Mouse (Mus musculus) thymus, adult 2 months (tissue): ENCODE results near the gene Rab30. TPM values are rescaled to one million over a fixed set of nuclear protein-coding genes. Genes with fewer than 3 reads are reported as not detected.
A peak's percentile ranks its signal among the peaks of the same experiment; 100 is the strongest.

Experiments
- DNase-seq: peaks from one replicate; pipeline ENCODE4 v3.0.0; 2021
- H3K27ac ChIP-seq: fragments of 200-500 bp; 2 replicates; pipeline ENCODE4 v1.5.1; 2012; ENCODE audit warnings: low read length, control low read depth; ENCODE audit not compliant: control insufficient read depth, insufficient read depth
- H3K27me3 ChIP-seq: fragments of 200-500 bp; 2 replicates; pipeline ENCODE4 v1.6.1; 2012; ENCODE audit warnings: mild to moderate bottlenecking, low read length, moderate library complexity, mixed read lengths; ENCODE audit not compliant: control insufficient read depth, insufficient read depth
- H3K36me3 ChIP-seq: fragments of 200-500 bp; 2 replicates; pipeline ENCODE4 v1.6.1; 2012; ENCODE audit warnings: mild to moderate bottlenecking, low read length, moderate library complexity; ENCODE audit not compliant: control insufficient read depth, insufficient read depth
- H3K4me1 ChIP-seq: fragments of 200-500 bp; replicated peaks from 2 replicates; pipeline ENCODE4 v1.6.1; 2012; ENCODE audit warnings: low read length; ENCODE audit not compliant: control insufficient read depth, insufficient read depth
- H3K4me3 ChIP-seq: fragments of 200-500 bp; 2 replicates; pipeline ENCODE4 v1.5.1; 2012; ENCODE audit warnings: mild to moderate bottlenecking, low read length, control low read depth, moderate library complexity; ENCODE audit not compliant: control insufficient read depth, insufficient read depth
- CTCF ChIP-seq: fragments of 200-500 bp; IDR thresholded peaks from 2 replicates; pipeline ENCODE4 v1.5.1; 2012; ENCODE audit warnings: mild to moderate bottlenecking, control low read depth, low read length, moderate library complexity, borderline replicate concordance; ENCODE audit not compliant: control insufficient read depth, poor library complexity, insufficient read depth; ENCODE audit errors: extremely low read depth
- POLR2A ChIP-seq: fragments of 200-500 bp; IDR thresholded peaks from 2 replicates; pipeline ENCODE4 v1.6.1; 2012; ENCODE audit warnings: mild to moderate bottlenecking, low read length, control low read depth, moderate library complexity; ENCODE audit not compliant: control insufficient read depth, poor library complexity, insufficient read depth; ENCODE audit errors: extremely low read depth
- WGBS: fragments of 180-500 bp; shearing (Covaris S2); methylation state at CpG from one replicate; pipeline ENCODE4 v1.1.7; 2018; 5-methylcytosine and 5-hydroxymethylcytosine counted together
- polyA plus RNA-seq: library from polyadenylated mRNA; depleted of rRNA; stranded (reverse); fragments of >200 nt; gene quantifications from 2 replicates; pipeline ENCODE4 v1.2.3, GENCODE M21; 2012

The Rab30 gene
- polyA plus RNA-seq, 1 experiment: 1.1 TPM

DNA sequence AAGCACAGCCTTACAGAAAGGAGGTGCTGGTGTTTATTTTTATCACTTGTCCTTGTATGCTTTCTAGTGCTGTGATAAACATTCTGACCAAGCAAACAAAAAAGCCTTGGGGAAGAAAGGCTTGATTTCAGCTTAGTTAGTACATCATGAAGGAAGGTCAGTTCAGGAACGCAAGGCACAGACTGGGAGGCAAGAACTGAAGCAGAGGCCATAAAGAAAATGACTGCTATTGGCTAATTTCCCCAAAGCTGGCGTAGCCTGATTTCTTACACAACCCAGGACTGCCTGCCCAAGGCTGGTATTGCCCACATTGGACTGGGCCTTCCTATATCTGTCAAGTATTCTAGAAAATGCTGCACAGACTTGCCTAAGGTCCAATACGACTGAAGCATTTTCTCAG lies 106.8 kb downstream of the Rab30 start:
- DNase-seq: no peak
- Histone ChIP-seq H3K27me3 (no peaks in the 10 kb centered on the region), H3K4me3 (no peak overlapping the region), H3K4me1 (no peaks in the 10 kb centered on the region), H3K27ac (no peak overlapping the region), H3K36me3 (no peaks in the 10 kb centered on the region)
- WGBS: 90% methylated on average over 3 of the region's 3 CpGs
- TF ChIP-seq CTCF (no peak), POLR2A (no peak)

DNA sequence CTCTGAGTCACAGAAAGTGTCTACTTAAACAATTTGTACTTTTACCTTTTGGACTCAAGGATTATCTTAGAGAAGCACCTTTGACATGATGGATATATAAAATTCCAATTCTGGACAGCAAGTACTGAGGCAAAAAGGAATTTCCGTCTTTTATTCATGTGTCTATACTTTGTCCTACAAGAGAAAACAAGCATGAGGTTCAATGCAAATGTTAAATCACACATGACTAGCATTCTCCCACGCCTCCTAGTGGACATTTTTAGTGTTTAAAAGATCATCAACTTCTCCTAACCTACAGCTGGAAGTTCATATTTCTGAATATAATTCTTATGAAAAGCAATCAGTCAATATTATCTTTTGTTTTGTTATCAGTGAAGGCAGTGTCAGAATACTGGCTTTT lies 125.1 kb downstream of the Rab30 start:
- H3K36me3 ChIP-seq: peaks cover 4% of the 10 kb centered on the region; the same call in 1 of the 2 replicates
- TF ChIP-seq CTCF (no peak), POLR2A (no peak)
- 62% methylated on average over 2 of the region's 2 CpGs for WGBS

DNA sequence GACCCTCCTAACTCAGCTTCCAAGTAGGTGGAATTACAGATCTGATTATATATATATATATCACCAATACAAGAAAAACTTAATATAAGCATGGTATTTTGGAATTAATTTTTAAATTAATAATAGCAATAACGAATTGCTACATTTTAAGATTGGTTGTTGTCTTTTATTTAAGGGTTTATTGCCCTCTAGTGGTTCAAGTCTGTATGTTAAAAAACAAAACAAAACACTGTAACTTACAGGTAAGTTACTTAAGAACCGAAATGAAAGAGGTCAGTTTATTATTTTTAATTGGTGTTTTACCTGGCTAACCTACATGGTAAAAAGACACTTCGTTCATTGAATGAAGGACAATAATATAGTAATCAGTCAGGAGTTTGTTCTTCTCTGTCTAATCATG lies 128.8 kb downstream of the Rab30 start:
- Histone ChIP-seq H3K36me3 (no peaks in the 10 kb centered on the region), H3K27ac (no peak overlapping the region), H3K4me3 (no peak overlapping the region), H3K4me1 (peaks cover 2% of the 10 kb centered on the region; the same call in 1 of the 2 replicates), H3K27me3 (no peaks in the 10 kb centered on the region)
- 66% methylated on average over 3 of the region's 3 CpGs for WGBS
- no peak for TF ChIP-seq POLR2A
- no peak for TF ChIP-seq CTCF
- no peak for DNase-seq

More for the DNA sequence above, 125.1 kb downstream of the Rab30 start:
- no peak for DNase-seq
- H3K4me3 ChIP-seq: no peak overlapping the region
- no peaks in the 10 kb centered on the region for H3K27me3 ChIP-seq
- H3K27ac ChIP-seq: no peak overlapping the region
- H3K4me1 ChIP-seq: no peaks in the 10 kb centered on the region

DNA sequence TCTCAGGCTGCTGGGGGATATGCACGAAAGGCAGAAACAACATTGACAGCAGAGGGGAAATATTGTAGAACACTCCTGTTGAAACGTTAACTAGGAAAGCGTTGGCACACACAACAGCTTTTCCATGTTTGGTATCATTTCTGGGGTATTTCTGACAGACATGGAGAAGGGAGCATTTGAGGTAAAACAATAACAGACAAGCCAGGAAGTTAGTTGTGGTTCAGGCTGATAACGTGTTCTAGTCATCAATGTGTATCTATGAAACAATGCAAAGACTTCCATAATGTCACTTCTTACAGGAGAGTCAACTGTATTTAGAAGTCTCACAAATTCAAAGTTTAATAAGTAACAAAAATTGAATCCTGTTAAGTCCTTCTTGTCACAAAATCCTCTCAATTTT lies 130.2 kb downstream of the Rab30 start:
- no peak for DNase-seq
- Histone ChIP-seq H3K4me3 (no peak overlapping the region), H3K36me3 (no peaks in the 10 kb centered on the region), H3K27me3 (no peaks in the 10 kb centered on the region), H3K4me1 (peaks cover 5% of the 10 kb centered on the region; the same call in 1 of the 2 replicates), H3K27ac (no peak overlapping the region)
- 96% methylated on average over 4 of the region's 4 CpGs for WGBS
- no peak for TF ChIP-seq POLR2A
- no peak for TF ChIP-seq CTCF

DNA sequence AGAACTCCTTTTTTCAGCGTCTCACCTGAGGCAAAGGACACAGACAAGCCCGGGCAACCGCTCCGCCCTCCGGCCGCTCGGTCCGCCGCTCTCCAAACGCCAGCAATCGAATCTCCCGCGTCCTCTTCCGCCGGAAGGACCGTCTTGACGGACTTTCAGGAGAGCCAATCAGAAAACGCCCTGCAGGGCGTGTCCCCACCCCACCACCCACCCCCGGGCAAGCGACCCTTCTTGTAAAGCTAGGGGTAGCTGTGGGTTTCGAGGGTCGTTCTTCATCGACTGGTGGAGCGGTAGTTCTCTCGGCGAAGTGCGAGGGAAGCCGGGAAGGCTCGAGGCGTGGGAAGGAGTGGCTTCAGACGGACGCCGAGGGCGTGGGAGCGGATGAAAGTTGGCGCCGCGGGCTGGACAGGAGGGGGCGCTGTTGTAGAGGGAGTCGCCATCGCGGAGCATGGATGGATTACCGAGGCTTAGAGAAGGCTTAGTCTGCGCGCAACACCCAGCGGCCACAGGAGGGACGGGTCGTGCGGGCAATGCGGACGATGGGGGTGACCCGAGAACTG lies 132.8 kb downstream of the Rab30 start, which contains the start of the genes Ddias and Prcp:
Gene Ddias, minus strand, starts transcription at position 132 of the 560 bp plus-strand sequence.
Gene Prcp, plus strand, starts transcription at position 355 of the 560 bp plus-strand sequence.
- Histone ChIP-seq H3K4me1 (peaks cover 5% of the 10 kb centered on the region; the same call in 1 of the 2 replicates), H3K27me3 (no peaks in the 10 kb centered on the region), H3K27ac (peak within 1 kb of the TSS; percentile 87), H3K36me3 (no peaks in the 10 kb centered on the region), H3K4me3 (peak within 1 kb of the TSS; percentile 63)
- under 1% methylated on average over 53 of the region's 53 CpGs for WGBS
- DNase-seq: peak; percentile 91
- TF ChIP-seq POLR2A: peak; percentile 55; the same call in 1 of the 2 replicates
- peak; percentile 99 for TF ChIP-seq CTCF

GRCm38 (mm10) chr7:92874761-92875408 lies 133.5 kb downstream of the Rab30 start:
- Histone ChIP-seq H3K27me3 (no peaks in the 10 kb centered on the region), H3K4me3 (peak overlapping the region; percentile 63), H3K4me1 (peaks cover 5% of the 10 kb centered on the region; the same call in 1 of the 2 replicates), H3K36me3 (no peaks in the 10 kb centered on the region), H3K27ac (peak overlapping the region; percentile 87)
- TF ChIP-seq CTCF (no peak), POLR2A (0 out of 2 replicates have a peak, but pooled peaks have one; percentile 14)
- WGBS: under 1% methylated on average over 29 of the region's 29 CpGs
- DNase-seq: peak; percentile 90

DNA sequence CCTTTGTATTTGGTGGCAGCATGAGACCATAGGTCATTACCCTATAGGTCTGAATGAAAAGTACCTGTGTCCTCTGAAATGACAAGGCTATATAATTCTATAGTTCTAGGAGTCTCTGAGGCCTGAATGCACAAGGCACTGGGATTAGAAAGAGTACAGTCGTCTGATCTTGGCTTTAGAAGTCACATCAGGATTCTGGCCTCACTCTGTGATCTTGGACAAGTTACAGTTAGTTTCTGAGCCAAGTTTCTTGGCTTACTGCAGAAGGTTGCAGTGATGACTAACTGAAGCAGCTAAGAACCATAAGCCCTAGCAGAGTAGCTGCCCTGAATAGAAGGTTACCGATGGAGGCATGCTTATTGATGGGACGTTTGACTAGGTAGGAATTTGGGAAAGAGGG lies 134.7 kb downstream of the Rab30 start:
- TF ChIP-seq POLR2A (no peak), CTCF (no peak)
- Histone ChIP-seq H3K27me3 (no peaks in the 10 kb centered on the region), H3K36me3 (no peaks in the 10 kb centered on the region), H3K27ac (no peak overlapping the region), H3K4me3 (no peak overlapping the region), H3K4me1 (peaks cover 5% of the 10 kb centered on the region; the same call in 1 of the 2 replicates)
- no peak for DNase-seq
- 32% methylated on average over 3 of the region's 3 CpGs for WGBS
